Mouse (Mus musculus): ENCODE data around the gene Gm10719. TPM values are rescaled to one million over a fixed set of nuclear protein-coding genes. Genes with fewer than 3 reads are reported as not detected.
"Not testable (repeated sequence)": the region's sequence is repeated elsewhere in the genome, so short reads cannot be mapped to it uniquely, and the experiment has no call there.

Gm10719 gene
- 1.7 and 1.8 TPM in 2 replicates for total RNA-seq (2021)
- long read RNA-seq, experiment 1: 0 reads
- long read RNA-seq, experiment 2: 0 reads

GRCm38 (mm10) chr9:3017108-3017507 lies at the start of gene Gm10719:
Gm10719 (plus strand) TSS chr9:3017408.
- not testable (repeated sequence) for DNase-seq

GRCm38 (mm10) chr9:3000445-3000972 lies 16.7 kb upstream of the Gm10719 start, which contains the start of gene Gm10722:
Gm10722 (plus strand) TSS chr9:3000922.
- not testable (repeated sequence) for DNase-seq

GRCm38 (mm10) chr9:3001006-3001405 lies 16.2 kb upstream of the Gm10719 start:
- not testable (repeated sequence) for DNase-seq

- DNase-seq: peak; percentile 85
These were observed 15.1 kb upstream of the Gm10719 start for GRCm38 (mm10) chr9:3001948-3002659.

- not testable (repeated sequence) for DNase-seq
These were observed 14.3 kb upstream of the Gm10719 start, which contains the start of gene Gm11168 for GRCm38 (mm10) chr9:3002794-3003396. Gm11168 (plus strand) TSS chr9:3003346.

GRCm38 (mm10) chr9:3006179-3006578 lies 11.0 kb upstream of the Gm10719 start:
- not testable (repeated sequence) for DNase-seq

GRCm38 (mm10) chr9:3006636-3007035 lies 10.6 kb upstream of the Gm10719 start:
- DNase-seq: not testable (repeated sequence)

- DNase-seq: not testable (repeated sequence)
These were observed 9.9 kb upstream of the Gm10719 start for GRCm38 (mm10) chr9:3007272-3007671.

GRCm38 (mm10) chr9:3009331-3009730 lies 7.9 kb upstream of the Gm10719 start:
- DNase-seq: not testable (repeated sequence)

GRCm38 (mm10) chr9:3012054-3012621 lies 5.1 kb upstream of the Gm10719 start:
- DNase-seq: not testable (repeated sequence)

- DNase-seq: not testable (repeated sequence)
These were observed 4.4 kb upstream of the Gm10719 start, which contains the start of gene Gm10721 for GRCm38 (mm10) chr9:3012733-3013279. Gm10721 (plus strand) TSS chr9:3013140.

GRCm38 (mm10) chr9:3015354-3015753 lies 1.9 kb upstream of the Gm10719 start, which contains the start of gene Gm10720:
Gm10720 (plus strand) TSS chr9:3015654.
- not testable (repeated sequence) for DNase-seq

- DNase-seq: not testable (repeated sequence)
These were observed 1.3 kb upstream of the Gm10719 start for GRCm38 (mm10) chr9:3015896-3016295.

GRCm38 (mm10) chr9:3018944-3019343 lies 1.7 kb downstream of the Gm10719 start:
- DNase-seq: peak; percentile 50

GRCm38 (mm10) chr9:3019835-3020727 lies 2.9 kb downstream of the Gm10719 start:
- peak; percentile 58 for DNase-seq

- not testable (repeated sequence) for DNase-seq
These were observed 5.3 kb downstream of the Gm10719 start for GRCm38 (mm10) chr9:3022316-3023008.

GRCm38 (mm10) chr9:3023312-3023984 lies 6.2 kb downstream of the Gm10719 start, which contains the start of gene Gm10718:
Gm10718 (plus strand) TSS chr9:3023547.
- DNase-seq: not testable (repeated sequence)

GRCm38 (mm10) chr9:3023985-3024648 lies 6.9 kb downstream of the Gm10719 start:
- not testable (repeated sequence) for DNase-seq

GRCm38 (mm10) chr9:3024912-3025467 lies 7.8 kb downstream of the Gm10719 start, which contains the start of gene Gm10717:
Gm10717 (plus strand) TSS chr9:3025417.
- DNase-seq: not testable (repeated sequence)

Measured in adrenal gland, postnatal 14 days (tissue).